Mouse (Mus musculus) kidney, embryonic 15.5 days (tissue): Measurements from ENCODE around the gene Sh3bp1. TPM values are rescaled to one million over a fixed set of nuclear protein-coding genes. Genes with fewer than 3 reads are reported as not detected.

ENCODE experiments used
- ATAC-seq: fragments of 200-750 bp; cut with Nextera tagmentation; replicated peaks from 2 replicates; pipeline ENCODE4 v1.8.0; 2017; ENCODE audit warnings: moderate TSS enrichment; ENCODE audit not compliant: low FRiP score
- H3K27ac ChIP-seq: fragments of 300-500 bp; sonication (generic); 2 replicates; pipeline ENCODE4 v1.5.1; 2015; ENCODE audit warnings: mild to moderate bottlenecking, inconsistent platforms
- H3K27me3 ChIP-seq: fragments of 300-500 bp; sonication (generic); 2 replicates; pipeline ENCODE4 v1.6.1; 2015; ENCODE audit warnings: inconsistent platforms
- H3K36me3 ChIP-seq: fragments of 300-500 bp; sonication (generic); 2 replicates; pipeline ENCODE4 v1.6.1; 2015; ENCODE audit warnings: inconsistent platforms
- H3K4me1 ChIP-seq: fragments of 300-500 bp; sonication (generic); 2 replicates; pipeline ENCODE4 v1.6.1; 2015; ENCODE audit warnings: inconsistent platforms
- H3K4me2 ChIP-seq: fragments of 300-500 bp; sonication (generic); 2 replicates; pipeline ENCODE4 v1.6.1; 2015; ENCODE audit warnings: moderate library complexity, mild to moderate bottlenecking, inconsistent platforms
- H3K4me3 ChIP-seq: fragments of 300-500 bp; sonication (generic); replicated peaks from 2 replicates; pipeline ENCODE4 v1.5.1; 2015; ENCODE audit warnings: mild to moderate bottlenecking, inconsistent platforms
- H3K9ac ChIP-seq: fragments of 300-500 bp; sonication (generic); 2 replicates; pipeline ENCODE4 v1.6.1; 2015; ENCODE audit warnings: mild to moderate bottlenecking, inconsistent platforms
- H3K9me3 ChIP-seq: fragments of 300-500 bp; sonication (generic); replicated peaks from 2 replicates; pipeline ENCODE4 v1.6.1; 2016; ENCODE audit warnings: inconsistent platforms
- WGBS: fragments of 180-500 bp; shearing (Covaris S2); methylation state at CpG from one replicate; pipeline ENCODE4 v1.1.7; 2015; ENCODE audit warnings: mixed read lengths; 5-methylcytosine and 5-hydroxymethylcytosine counted together
- polyA plus RNA-seq: library from polyadenylated mRNA; unstranded; fragments of >200 nt; fragmentation: Nextera tagmentation; extraction: Ambion mirVana; gene quantifications from 2 replicates; pipeline ENCODE4 v1.2.1, GENCODE M21; 2015

The Sh3bp1 gene
- polyA plus RNA-seq, 1 experiment from 2014 or later, result 41.6 TPM

DNA sequence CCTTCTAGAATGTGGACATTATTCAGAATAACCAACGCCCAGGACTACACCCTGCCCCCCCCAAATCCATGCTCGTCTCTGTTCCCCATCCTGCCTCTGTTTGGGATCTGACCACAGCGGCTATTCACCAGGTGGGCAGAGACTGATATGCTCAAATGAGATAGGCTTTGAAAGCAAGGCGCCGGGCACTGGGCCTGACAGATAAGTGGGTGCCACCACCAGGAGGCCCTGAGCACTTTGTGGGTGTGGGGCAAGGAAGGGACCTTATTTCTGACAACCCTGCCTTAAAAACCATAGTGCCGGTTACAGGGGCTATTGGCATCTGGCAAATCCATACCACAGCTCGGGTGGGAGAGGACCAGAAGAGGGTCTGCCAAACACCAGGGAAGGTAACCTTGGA is 23.1 kb downstream of the Sh3bp1 start:
- Histone ChIP-seq H3K4me3 (no peak overlapping the region), H3K27ac (no peak overlapping the region), H3K27me3 (no peaks in the 10 kb centered on the region), H3K9me3 (no peaks in the 10 kb centered on the region), H3K9ac (no peak overlapping the region), H3K4me2 (no peak overlapping the region), H3K36me3 (peaks cover 17% of the 10 kb centered on the region), H3K4me1 (peaks cover 36% of the 10 kb centered on the region)
- 87% methylated on average over 7 of the region's 7 CpGs for WGBS
- ATAC-seq, result no peak

DNA sequence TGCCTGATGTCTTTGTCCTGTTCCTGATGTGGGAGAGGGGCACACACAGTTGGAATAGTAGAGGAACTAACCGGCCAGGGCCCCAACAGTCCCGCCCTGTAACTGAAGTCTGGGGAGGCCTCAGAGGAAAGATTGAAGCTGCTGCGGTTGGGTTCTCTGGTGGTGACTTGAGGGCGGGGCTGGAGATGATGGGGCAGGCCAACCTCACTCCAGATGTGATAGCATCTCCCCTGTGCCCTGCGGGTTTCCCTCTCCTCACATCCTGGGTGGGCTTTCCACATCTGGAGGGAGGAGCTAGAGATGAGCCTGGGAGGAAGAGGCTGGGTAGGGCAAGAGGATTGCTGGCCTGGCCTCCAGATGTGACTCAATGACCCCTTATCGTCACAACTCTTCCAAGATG is 24.0 kb downstream of the Sh3bp1 start:
- Histone ChIP-seq H3K9ac (no peak overlapping the region), H3K4me1 (peaks cover 38% of the 10 kb centered on the region), H3K27me3 (no peaks in the 10 kb centered on the region), H3K27ac (no peak overlapping the region), H3K36me3 (peaks cover 10% of the 10 kb centered on the region), H3K4me2 (no peak overlapping the region), H3K9me3 (no peaks in the 10 kb centered on the region), H3K4me3 (no peak overlapping the region)
- ATAC-seq, result no peak
- WGBS, result 67% methylated on average over 6 of the region's 6 CpGs

DNA sequence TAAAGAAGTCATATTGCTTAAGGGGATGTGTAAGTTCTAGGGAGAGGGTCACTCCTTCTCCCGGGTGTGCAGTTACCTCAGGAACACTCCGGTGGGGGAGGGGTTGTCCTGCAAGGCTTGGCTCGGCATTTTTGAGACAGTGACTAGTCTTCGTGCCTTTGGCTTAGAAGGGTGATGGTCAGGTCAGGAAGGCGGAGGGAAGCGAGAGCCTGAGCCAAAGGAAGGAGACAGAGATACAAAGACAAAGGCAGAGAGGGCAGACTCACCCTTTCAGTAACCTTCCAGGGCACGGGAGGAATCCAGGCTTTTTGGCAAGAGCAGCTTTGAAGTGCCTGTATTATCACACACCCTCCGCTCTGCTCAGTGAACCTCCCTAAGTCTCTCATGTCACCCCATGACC is 25.6 kb downstream of the Sh3bp1 start:
- Histone ChIP-seq H3K4me2 (no peak overlapping the region), H3K9ac (no peak overlapping the region)

DNA sequence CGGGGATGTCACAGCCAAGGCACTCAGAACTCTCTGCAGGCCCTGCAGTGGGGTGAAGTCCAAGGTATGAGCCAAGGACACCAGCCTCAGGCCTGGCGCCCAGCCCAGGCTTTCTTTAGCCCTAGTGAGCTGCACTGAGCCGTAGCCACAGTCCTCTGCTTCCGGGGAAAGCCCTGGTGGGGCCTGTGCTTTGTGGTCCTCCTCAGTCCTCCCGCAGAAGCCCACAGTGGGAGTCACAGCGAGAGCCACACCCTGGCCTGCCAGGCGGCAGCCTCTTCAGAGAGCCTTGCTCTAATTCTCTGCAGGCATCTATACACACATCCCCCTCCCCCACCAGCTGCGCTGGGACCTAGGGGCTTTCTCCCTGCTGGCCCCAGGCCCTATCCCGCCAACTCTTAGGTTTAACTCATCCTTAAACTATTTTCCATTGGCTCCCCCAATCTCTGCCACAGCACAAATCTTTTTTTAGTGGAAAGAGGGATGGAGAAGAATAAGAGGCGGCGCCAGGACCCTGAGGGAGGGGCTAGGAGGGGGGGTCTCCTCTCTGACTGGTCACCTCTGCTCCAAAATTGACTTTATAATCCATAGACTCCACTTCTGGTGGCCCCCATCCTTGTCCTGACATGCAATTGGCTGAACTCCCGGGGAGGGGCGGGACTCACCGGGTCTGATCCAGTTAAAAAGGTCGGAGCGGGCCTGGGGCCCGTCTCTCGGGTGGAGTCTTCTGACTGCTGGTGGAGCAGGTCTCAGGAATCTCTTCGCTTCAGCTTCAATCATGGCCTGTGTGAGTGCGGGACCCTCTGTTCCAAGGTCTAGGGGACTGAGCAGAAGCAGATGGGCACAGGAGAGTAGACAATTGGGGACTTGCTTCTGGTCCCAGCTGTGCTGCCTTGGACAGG is 26.7 kb downstream of the Sh3bp1 start, which contains the start of gene Lgals1:
Lgals1 (plus strand) TSS at position 705 of the 899 bp plus-strand sequence.
- peak within 1 kb of the TSS; percentile 95 for H3K27ac ChIP-seq
- H3K9me3 ChIP-seq, result no peaks in the 10 kb centered on the region
- peak within 1 kb of the TSS; percentile 78 for H3K4me2 ChIP-seq
- no peaks in the 10 kb centered on the region for H3K27me3 ChIP-seq
- peak within 1 kb of the TSS; percentile 43 for H3K9ac ChIP-seq
- H3K4me3 ChIP-seq, result peak within 1 kb of the TSS; percentile 45
- peaks cover 14% of the 10 kb centered on the region for H3K36me3 ChIP-seq
- ATAC-seq, result peak; percentile 86
- peaks cover 39% of the 10 kb centered on the region for H3K4me1 ChIP-seq
- WGBS, result 8% methylated on average over 20 of the region's 20 CpGs

More for the DNA sequence above, 25.6 kb downstream of the Sh3bp1 start:
- ATAC-seq, result no peak
- H3K27me3 ChIP-seq, result no peaks in the 10 kb centered on the region
- H3K36me3 ChIP-seq, result peaks cover 11% of the 10 kb centered on the region
- H3K4me1 ChIP-seq, result peaks cover 39% of the 10 kb centered on the region
- no peak overlapping the region for H3K4me3 ChIP-seq
- peak overlapping the region; percentile 95 for H3K27ac ChIP-seq
- WGBS, result 30% methylated on average over 8 of the region's 8 CpGs
- H3K9me3 ChIP-seq, result no peaks in the 10 kb centered on the region

DNA sequence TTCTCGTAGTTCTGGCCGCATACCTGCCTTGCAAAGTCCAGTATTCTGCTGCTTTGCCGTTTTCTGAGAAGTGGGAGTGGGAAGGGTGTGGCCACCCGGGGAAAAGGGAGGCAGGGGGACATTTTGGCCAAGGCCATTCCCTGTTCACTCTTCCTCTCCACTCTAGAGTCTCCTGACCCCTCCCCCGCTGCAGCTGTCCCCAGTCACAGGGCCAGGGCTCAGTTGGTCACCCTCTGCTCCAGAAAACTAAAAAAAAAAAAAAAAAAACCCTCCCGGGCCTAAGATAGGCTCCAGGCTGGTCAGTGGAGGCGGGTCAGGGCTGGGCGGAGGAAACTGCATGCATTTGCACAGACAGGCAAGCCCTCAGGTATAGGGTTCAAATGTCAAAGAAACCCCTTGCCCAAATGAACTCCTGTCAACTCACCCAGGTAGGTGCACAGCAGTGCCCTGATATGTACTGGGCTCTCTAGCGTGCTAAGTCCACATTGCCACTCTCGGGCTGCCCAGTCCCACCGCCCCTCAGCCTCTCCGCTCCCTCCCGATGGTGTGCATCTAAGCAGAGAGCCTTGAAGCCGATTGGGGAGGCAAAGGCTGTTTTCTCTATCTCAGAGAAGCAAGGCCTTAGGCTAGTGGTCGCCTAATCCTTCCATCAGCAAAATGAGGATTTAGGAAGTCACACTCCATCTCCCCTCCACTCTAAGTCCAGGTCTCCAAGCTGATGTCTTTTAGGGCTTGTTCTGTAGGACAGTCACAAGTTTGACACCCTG is 27.6 kb downstream of the Sh3bp1 start:
- Histone ChIP-seq H3K4me1 (peaks cover 39% of the 10 kb centered on the region), H3K27me3 (no peaks in the 10 kb centered on the region), H3K4me3 (peak overlapping the region; percentile 45), H3K4me2 (peak overlapping the region; percentile 78), H3K9ac (peak overlapping the region; percentile 43), H3K36me3 (peaks cover 14% of the 10 kb centered on the region), H3K27ac (peak overlapping the region; percentile 95), H3K9me3 (no peaks in the 10 kb centered on the region)
- no peak for ATAC-seq
- WGBS, result 15% methylated on average over 15 of the region's 15 CpGs

DNA sequence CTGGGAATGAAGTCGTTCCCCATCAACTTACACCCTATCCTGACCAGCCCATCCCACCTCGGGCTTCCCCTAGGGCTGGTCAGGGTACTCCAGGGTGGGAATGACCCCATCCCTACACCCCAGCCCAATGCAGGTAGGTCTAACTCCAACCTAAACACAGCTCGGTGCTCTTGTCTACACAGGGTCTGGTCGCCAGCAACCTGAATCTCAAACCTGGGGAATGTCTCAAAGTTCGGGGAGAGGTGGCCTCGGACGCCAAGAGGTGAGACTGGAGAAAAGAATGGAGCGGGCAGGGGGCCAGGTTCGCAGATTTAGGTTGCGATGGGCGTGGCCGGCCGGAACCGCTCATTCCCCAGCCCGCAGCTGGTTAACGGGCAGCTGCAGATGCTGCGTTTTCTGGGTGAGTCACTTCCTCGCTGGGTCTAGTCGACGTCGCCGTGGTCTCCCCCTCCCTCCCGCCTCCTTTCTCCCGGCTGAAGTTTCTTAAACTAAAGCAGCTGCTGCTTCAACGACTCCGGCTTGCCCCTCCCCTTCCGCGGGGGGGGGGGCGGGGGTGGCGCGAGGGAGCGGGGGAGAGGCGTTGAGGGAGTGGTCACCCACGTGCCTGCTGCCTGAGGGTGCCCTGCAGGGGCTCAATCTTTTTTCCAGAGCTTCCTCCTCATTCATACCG is 28.4 kb downstream of the Sh3bp1 start:
- H3K4me2 ChIP-seq, result peak overlapping the region; percentile 78
- WGBS, result under 1% methylated on average over 32 of the region's 35 CpGs
- H3K36me3 ChIP-seq, result peaks cover 14% of the 10 kb centered on the region
- ATAC-seq, result peak; percentile 41; the same call in 1 of the 2 replicates
- no peaks in the 10 kb centered on the region for H3K27me3 ChIP-seq
- no peaks in the 10 kb centered on the region for H3K9me3 ChIP-seq
- H3K4me3 ChIP-seq, result peak overlapping the region; percentile 45
- peak overlapping the region; percentile 95 for H3K27ac ChIP-seq
- H3K9ac ChIP-seq, result peak overlapping the region; percentile 43
- H3K4me1 ChIP-seq, result peaks cover 39% of the 10 kb centered on the region

DNA sequence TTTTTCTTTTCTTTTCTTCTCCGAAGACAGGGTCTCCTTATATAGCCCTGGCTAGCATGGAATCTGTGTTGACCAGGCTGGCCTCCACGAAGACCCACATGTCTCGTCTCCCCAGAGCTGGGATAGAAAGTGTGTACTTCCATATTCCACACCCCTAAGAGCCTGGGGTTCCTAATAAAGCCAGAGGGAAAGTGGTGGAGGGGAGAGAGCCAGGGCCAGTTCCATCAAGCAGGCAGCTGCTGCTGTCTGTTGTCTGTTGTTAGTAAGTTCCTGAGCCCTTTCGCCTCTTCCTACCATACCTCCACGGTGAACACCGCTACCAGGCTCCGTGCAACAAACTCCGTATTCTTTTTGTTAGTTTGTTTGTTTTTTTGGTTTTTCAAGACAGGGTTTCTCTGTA is 29.0 kb downstream of the Sh3bp1 start:
- H3K9ac ChIP-seq, result peak overlapping the region; percentile 43; the same call in 1 of the 2 replicates
- H3K27me3 ChIP-seq, result no peaks in the 10 kb centered on the region
- ATAC-seq, result no peak; the same call in 1 of the 2 replicates
- peak overlapping the region; percentile 78 for H3K4me2 ChIP-seq
- WGBS, result 48% methylated on average over 8 of the region's 8 CpGs
- H3K36me3 ChIP-seq, result peaks cover 14% of the 10 kb centered on the region
- H3K27ac ChIP-seq, result peak overlapping the region; percentile 95
- H3K4me3 ChIP-seq, result peak overlapping the region; percentile 45
- peaks cover 39% of the 10 kb centered on the region for H3K4me1 ChIP-seq
- no peaks in the 10 kb centered on the region for H3K9me3 ChIP-seq

DNA sequence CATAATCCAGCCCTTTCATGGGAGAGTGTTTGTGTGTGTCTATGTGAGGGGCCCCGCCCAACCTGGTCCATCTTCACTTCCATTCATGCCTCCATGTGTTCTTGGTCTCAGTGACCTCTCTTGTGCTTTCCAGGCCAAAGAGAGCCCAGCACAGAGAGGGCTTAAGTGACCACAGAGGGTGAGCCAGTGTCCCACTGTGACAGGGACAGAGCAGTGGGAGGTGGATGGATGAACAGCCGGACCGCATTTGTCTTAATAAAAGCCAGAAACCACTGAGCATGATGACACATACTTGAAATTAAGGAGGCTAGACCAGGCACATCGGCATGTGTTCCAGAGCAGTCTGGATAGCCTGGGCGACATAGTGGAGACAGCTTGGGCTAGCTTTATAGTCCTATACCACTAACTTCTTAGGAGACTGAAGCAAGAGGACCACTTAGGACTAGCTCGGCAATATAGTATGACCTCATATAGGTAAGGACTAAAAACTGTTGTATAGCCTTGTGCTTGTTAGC is 30.7 kb downstream of the Sh3bp1 start:
- Histone ChIP-seq H3K9me3 (no peaks in the 10 kb centered on the region), H3K27me3 (no peaks in the 10 kb centered on the region), H3K36me3 (peaks cover 14% of the 10 kb centered on the region), H3K4me3 (no peak overlapping the region), H3K9ac (no peak overlapping the region), H3K4me1 (peaks cover 34% of the 10 kb centered on the region), H3K27ac (no peak overlapping the region), H3K4me2 (no peak overlapping the region)
- ATAC-seq, result no peak
- 92% methylated on average over 6 of the region's 6 CpGs for WGBS

DNA sequence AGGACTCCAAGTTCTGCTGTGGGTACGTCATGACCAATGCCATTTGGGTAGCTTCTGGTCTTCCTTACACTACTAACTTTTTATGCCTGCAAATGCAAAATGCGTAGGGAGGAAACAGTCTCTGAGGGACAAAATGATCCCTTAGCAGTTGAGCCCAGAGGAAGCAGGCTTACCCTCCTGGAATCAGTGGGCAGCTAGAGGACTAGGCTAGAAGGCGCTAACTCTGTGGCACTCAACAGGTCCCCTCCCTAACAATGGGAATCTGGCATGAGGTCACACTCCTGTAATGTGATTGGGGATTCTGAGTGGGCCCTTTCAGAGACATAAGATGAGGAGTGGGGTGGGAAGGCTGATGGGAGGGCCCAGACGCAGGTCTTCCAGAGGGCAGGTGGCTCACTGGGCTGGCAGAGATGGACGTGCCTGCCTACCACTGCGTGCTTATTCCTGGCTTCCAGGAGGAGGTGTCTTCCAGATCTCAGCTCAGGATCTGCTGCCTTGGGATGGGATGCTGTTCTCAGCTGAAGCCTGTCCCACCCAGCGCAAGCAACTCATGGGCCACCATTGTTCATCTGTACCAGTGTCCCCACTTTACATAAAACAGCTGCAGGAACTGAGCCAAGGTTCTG is 31.3 kb downstream of the Sh3bp1 start:
- no peak for ATAC-seq
- Histone ChIP-seq H3K9ac (no peak overlapping the region), H3K4me3 (no peak overlapping the region), H3K9me3 (no peaks in the 10 kb centered on the region), H3K27me3 (no peaks in the 10 kb centered on the region), H3K36me3 (peaks cover 14% of the 10 kb centered on the region), H3K27ac (no peak overlapping the region), H3K4me2 (no peak overlapping the region), H3K4me1 (peaks cover 33% of the 10 kb centered on the region)
- WGBS, result 90% methylated on average over 7 of the region's 7 CpGs

DNA sequence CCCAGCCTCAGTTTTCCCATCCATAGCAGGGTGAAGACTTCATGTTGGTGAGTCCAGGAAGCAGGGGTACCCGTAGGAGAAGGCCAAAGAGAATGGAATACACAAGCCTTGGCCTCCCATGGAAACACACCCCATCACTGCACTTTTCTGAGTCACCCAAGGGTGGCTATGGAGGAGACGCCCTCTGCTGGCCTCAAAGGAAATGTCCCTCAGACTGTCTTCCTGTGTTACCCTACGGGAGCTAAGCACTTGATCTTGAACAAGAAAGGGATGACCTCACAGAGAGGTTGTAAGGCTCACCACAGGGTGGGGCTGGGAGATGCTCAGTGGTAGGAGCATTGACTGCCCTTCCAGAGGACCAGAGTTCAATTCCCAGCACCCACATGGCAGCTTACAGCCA is 32.0 kb downstream of the Sh3bp1 start:
- Histone ChIP-seq H3K27me3 (no peaks in the 10 kb centered on the region), H3K9me3 (no peaks in the 10 kb centered on the region), H3K4me3 (no peak overlapping the region), H3K4me2 (no peak overlapping the region), H3K36me3 (peaks cover 17% of the 10 kb centered on the region), H3K4me1 (peaks cover 33% of the 10 kb centered on the region), H3K27ac (no peak overlapping the region), H3K9ac (no peak overlapping the region)
- no peak for ATAC-seq
- 32% methylated on average over 3 of the region's 3 CpGs for WGBS

DNA sequence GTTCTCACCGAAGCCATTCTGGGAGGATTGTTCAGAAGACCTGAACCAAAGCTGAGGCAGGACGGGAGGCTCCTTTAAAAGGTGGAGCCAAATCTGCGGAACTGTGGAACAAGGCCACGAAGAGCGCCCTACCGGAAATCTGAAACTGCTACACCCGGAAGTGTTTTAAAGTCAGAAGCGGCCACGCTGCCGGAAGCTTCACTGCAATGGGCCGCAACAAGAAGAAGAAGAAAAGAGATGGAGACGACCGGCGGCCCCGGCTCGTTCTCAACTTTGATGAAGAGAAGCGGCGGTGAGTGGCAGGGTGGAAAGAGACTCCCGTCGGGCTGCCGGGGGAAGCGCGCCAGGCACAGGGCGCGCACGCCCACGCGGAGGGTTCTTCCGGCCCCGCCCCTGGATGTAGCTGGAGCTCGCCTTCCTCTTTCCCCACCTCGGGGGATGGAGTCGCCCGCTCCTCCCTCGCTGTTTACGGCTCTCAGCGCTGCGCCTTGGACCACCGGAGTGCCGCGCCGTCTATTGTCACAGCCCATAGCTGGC is 35.3 kb downstream of the Sh3bp1 start, which contains the start of gene Nol12:
Nol12 (plus strand) TSS at position 150 of the 537 bp plus-strand sequence.
- Histone ChIP-seq H3K4me1 (peaks cover 16% of the 10 kb centered on the region), H3K27me3 (no peaks in the 10 kb centered on the region), H3K9ac (peak within 1 kb of the TSS; percentile 75), H3K4me2 (peak within 1 kb of the TSS; percentile 60), H3K4me3 (peak within 1 kb of the TSS; percentile 90), H3K27ac (peak within 1 kb of the TSS; percentile 94), H3K36me3 (peaks cover 41% of the 10 kb centered on the region), H3K9me3 (no peaks in the 10 kb centered on the region)
- peak; percentile 84 for ATAC-seq
- under 1% methylated on average over 42 of the region's 42 CpGs for WGBS
